Mouse (Mus musculus) kidney, adult 18-20 months (tissue): ENCODE measurements around the gene Llph.
A peak's percentile ranks its signal among the peaks of the same experiment; 100 is the strongest.

ENCODE experiments used
- DNase-seq: peaks from one replicate; pipeline ENCODE4 v3.0.0; 2021

The Llph gene

DNA sequence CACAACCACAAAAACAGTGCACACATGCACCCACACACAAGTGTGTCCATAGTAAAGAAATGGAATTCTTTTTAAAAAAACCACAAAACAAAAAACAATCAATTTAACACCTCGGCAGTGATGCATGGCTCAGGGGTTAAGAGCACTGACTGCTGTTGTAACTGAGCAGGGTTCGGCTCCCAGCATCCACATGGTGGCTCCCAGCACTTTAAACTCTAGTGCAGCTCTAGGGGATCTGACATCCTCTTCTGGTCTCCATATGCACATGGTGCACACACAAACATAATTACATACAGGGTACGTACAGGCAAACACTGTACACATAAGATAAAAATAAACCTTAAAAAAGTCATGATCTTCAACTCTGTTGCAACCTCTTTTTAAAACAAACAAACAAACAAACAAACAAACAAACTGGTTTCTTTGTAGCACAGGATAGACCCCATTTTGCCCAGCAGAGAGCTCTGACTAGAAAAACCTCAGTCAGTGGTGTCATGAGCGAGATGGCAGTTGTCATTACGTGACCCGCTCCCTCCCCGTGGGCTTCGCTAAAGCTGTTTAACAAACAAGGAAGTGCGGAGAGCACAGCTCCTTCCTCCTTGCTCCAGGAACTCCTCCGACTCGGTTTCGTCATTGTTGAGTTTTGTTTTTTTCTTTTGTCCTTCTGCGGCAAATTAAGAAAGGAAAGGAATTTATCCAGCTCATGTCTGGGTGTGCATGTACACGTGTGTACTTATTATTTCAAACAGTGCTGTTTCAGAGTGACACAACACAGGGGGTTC, 7.1 kb upstream of the Llph start:
- DNase-seq: no peak

DNA sequence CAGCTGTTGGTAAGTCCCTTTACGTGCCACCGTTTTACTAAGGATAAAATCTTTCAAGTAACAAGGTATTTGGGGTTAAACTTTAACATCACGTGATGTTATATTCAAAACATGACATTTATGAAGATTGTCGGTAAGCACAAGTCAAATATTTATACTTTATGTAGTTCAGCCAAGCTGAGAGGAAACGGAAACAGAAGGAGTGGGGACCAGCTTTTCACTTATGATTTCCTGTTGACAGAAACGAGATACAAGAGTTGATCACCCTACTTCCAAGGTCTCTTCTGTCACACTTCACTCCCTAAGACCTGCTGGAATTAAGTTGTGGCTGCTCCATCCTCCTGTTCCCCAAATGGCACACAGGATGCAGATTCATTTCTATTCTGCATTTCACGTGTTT, 6.1 kb upstream of the Llph start:
- DNase-seq: no peak

DNA sequence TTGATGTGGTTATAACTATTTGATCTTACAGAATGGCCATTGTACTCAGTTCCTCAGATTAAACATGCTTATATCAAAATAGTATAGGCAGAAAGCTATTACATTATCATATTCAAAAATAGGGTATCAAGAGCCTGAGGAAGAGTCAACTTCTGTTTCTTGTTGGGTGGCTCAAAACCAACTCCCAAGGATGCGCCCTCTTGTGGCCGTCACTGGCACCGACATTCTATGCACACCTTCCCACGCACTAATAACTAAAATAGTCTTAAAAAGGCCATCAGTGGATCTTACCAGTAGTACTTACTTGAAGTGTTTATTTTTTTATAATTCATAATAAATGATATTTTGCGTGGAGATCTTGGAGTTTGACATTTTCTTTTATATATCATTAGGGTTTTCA, 4.8 kb downstream of the Llph start:
- peak; percentile 68 for DNase-seq

DNA sequence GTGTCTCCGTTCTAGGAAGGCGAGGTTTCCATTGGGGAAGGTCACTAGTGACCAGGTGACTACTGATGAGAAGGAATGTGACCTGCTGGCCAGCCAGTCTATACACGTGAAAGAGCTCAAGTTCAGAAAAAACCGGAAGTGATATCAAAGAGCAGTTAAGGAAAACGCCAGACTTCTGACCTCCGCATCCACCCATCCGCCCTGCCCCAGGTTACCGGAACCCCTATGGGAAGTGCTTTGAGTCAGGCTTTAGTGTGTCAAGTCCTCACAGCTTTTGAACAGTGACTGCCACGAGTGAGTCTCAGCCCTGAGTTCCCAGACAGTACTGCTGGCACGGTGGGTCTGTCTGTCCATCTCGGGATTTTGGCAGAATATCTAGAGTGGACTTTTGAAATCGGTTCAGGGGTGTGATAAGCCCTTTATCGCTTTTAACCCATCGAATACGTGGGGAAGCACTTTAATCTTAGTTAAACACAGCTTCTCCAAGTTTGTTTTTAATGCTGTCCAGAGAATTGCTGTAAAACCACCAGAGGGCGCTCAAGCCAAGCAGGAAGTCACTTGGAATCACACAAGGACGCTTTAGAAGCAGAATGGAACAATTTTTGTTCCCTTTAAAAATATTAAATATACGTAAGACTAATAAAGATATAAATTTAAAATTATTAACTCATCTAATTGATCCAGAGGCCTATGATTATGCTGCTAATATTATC, 6.9 kb downstream of the Llph start:
- peak; percentile 43 for DNase-seq

DNA sequence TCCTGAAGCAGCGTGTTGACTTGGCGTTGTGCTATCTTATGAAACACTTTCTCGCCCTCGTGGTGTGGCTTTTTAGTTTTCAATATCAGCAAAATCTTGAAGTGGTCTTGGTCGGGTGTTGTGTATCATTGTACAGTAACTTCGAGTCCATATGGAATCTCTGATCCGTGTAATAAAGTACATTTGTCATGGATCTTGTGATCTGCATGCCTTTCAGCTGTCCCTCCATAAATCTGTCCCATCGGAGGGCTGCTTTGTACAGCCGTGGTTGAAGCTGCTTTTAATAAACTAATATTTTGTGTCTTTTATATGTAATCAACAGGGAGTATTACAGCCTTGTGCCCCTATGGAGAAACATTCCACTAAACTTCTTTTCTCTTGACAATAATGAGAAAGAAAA, 10.0 kb downstream of the Llph start:
- no peak for DNase-seq

DNA sequence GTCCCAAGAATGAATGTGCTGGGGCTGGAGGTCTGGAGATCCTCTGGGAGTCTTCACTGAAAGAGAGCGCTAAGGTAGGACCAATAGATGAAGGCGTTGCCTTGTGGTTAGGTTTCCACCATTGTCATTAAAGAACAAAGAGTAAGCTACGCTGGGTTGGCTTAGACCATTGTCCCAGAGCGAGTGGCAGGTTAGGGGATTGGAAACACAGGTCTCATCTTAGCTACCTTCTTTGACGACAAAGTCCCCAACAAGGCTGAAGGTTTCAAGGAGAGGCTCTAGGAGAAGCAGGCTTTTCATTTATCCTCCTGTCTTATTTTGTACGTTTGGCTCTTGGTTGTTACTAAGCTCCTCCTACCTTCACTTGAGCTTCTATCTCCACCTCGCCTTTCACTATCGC, 11.4 kb downstream of the Llph start:
- DNase-seq: no peak

DNA sequence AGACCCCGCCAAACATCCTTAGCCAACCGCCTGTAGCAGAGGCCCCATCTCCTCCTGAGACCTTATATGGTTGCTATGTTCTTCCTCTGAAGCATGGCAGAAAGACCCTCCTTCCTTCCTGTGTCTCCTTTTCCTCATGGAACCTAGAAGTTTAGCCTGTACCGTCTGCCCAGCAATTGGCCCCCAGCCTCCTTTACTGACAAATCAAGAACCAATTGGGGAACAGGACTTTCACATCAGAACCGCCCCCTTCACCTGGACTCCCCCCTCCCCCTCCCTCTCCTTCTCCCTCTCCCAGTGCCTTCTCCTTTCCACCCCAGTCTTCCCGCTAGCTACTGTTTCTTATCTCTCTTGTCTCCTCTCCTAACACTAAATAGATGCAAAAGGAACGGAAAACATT, 12.6 kb downstream of the Llph start:
- no peak for DNase-seq

DNA sequence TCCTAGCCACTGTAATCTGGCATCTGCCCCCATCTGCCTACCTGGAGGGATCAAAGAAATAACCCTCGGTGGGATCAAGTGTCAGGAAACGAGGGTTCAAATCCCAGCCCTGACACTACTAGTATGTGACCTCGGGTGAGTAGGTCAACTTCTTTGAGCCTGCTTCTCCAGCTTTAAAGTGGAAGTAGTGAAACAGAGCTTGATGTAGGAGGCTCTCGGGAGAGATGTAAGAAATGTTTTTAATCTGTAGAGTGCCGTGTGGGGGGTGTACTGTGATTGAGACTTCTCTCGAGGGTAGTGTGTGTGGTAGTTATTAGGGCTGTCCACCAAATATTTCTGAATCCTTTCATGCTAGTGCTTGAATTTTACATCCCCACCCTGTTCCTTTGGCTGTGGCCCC, 15.6 kb downstream of the Llph start:
- no peak for DNase-seq

DNA sequence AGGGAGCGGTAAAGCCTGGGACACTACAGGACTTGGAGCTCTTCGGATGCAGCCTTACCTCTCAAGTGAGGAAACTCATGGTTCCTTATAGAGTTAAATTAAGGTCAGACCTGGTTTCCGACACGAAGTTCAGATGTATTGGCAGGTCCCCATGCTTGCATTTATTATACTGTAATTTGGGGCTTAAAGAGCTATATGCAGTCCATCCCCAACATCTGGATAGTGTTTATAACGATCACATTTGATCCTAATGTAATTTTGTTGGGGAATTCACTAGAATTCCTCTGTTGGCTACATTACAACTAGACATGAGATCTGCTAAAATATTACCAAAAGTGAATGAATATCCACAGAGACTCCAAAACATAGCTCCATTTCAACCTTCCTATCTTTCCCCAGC, 18.8 kb downstream of the Llph start:
- no peak for DNase-seq

DNA sequence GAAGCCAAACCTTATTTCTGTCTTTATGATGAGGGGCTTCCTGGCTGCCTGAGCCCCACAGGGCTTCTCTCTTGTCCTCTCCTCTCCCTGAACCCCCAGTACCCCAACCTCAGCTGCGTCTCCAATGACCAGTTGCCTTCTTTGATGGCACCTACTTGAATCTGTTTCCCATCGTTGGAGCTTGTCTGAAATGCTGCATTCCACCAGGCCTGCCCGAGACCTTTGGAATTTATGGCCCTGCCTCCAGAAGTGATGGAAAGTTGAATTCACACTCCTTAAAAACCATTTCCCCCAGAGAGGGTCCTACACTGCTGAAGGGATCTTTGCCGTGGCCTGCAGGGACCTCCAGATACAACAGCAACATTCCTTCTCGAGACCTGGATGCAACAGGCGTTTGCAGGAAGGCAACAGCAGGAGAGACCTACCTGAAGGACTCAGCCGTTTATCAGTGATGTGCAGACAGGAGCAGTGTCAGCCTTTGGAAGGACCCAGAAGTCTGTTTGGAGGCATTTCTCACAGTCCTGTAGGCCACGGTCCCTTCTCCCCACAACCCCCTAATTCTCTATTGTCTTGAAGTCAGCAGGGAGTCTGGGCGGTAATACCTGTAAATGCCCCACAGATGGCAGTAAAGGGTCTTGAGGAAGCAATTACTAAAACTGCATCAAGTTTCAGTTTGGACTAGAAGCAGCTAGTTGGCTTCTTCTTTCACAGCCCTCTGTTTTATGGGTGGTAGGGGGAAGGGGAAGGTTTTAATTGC, 20.3 kb downstream of the Llph start:
- DNase-seq: peak; percentile 56

DNA sequence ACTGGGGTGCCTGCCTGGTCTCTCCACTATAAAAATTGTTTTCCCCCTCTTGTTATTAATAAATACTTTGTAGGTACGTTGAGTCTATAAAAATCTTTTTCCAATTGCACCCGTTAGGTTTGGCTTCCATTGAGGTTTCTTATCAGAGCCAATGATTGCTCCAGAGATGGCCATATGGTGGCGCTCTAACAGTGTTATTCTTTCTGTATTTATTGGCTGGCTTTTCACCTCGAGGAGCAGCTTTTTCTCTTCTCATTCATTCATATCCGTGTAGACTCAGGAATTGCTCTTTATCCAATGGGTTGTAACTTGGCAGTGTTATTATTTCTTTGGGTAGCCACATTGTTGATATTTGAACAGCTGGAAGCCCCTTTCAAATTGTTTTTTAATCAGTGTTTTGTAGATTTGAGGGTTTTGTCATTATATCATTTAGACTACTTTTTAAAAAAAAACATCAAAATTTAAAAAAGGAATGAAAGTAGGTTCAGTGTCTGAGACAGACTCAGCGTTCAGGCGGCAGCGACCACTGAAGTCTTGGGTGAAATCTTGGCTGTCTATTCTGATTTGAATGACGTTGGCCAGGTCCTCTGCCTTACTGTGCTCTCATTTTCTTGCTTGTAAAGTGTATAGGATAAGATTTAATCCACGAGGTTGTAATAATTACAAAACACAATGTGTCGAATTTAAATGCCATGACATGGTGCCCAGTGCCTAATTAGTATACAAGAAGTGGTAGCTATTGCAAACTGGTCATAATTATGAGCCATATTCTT, 24.2 kb downstream of the Llph start:
- DNase-seq: no peak

DNA sequence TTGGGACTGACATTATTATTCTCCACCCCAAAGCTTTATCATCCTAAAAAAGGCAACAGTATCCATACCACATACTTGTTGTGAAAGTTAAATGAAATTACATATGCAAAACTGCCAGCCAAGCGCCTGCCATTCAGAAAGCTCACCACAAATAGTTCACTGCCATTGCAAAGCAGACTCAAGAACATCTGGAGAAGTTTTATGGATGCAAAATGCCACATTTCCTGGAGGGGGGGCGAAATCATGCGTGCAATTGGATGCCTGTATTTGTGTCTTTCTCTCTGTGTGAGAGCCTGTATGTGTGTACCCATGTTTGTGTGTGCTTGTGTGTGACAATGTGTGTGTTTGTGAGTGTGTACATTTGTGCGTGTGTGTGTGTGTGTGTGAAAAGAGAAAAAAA, 24.9 kb downstream of the Llph start:
- no peak for DNase-seq

DNA sequence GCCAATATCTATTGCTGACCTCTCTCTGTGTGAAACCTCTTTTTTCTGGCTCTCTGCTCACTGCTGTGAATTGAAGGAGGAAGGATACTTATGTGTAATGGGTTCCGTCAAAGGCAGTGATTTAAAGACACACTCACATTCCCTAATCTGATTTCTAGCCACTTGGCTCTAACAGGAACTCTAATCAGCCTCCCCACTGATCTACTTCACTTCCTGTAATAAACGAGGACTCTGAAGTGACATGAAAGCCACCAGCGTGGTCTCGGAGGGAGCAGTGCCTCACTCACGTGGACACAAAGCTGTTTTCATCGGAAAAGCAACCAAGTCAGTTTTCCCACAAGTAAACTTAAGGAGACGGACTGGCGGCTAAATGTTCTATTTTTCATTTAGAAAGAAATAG, 25.9 kb downstream of the Llph start:
- no peak for DNase-seq

DNA sequence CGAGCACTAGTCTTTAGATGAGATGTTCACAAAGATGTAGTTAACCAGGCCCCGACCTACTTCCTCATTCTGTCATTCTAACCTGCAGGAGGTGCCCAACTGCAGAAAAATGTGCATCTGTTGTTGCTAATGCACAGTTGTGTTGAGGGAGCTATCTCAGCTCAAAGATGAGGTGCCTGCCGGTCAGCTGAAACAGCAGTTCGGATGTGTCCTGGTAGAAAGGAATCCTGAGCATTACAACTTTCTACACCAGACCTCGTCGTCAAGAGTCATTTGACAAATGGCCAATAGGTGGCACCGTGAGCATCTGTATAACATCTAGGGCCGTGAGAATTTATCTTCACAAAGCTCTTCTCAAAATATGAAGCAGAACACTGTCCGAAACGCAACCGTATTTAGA, 30.4 kb downstream of the Llph start:
- DNase-seq: peak; percentile 54

DNA sequence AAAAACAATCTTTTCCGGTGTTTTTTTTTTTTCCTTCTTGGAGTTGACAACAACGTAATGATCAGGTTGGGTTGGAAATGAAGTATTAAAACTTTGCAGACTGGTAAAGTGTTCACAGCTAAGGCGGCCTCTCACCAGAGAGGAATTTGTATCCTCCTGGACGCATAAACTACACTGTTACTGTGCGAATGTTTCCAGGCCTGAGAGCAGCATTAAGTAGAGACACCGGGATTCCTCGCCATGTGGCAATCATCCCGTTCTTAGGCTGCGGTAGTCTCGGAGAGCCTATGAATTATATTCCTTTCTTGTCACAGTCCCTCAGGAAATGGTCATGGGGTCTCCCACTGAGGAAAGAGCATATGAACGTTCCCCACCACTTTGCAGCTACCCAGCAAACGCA, 40.9 kb downstream of the Llph start:
- DNase-seq: no peak

DNA sequence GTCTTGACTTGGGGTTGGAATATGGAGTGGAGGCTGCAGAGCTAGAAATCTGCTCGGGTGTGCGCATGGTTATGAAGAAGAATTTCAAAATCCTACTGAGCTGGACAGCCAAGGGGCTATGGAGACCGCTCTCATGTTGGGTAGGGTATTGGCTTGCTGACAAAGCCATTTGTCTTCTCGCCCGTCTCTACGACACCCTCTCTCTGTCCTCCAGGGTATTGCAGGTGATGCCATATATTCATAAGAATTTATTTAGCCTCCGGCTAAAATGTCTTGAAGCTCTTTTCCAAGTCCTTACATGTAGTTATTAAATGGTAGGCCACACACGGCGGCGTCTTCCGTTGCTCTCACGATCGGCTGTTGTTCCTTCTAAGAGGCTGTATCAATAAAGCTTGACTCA, 43.1 kb downstream of the Llph start:
- no peak for DNase-seq

DNA sequence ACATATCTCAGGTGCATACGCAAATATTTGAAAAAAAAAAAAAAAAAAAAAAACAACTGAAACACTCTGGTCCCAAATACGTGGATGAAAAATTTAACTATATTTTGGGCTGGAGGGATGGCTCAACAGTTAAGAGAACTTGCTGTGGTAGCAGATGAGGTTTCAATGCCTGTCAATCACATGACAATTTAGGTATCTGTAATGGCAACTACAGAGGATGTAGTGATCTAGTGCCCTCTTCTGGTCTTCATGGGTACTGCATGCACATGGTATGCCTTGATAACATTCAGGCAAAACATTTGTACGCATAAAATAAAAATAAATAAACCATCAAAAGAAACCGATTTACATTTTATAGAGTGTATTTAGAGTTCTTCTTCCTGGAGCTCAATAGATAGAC, 43.9 kb downstream of the Llph start:
- peak; percentile 43 for DNase-seq

DNA sequence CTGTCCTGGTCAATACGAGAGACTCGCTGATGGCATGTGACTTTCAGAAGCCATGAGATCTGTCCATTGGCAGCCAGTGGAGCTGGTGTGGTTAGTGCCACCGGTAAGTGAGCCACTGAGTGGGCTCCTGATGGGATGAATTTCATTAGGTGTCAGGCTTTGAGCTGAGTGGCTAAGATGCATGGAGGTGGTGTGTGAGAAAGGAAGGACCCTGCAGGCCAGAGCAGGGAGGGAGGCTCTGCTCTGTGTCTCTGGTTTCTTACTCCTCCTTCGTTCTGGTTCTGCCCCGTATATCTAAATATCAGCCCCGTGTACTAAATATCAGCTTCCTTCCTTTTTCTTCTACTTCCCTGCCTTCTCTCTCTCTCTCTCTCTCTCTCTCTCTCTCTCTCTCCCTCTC, 44.4 kb downstream of the Llph start:
- DNase-seq: no peak

DNA sequence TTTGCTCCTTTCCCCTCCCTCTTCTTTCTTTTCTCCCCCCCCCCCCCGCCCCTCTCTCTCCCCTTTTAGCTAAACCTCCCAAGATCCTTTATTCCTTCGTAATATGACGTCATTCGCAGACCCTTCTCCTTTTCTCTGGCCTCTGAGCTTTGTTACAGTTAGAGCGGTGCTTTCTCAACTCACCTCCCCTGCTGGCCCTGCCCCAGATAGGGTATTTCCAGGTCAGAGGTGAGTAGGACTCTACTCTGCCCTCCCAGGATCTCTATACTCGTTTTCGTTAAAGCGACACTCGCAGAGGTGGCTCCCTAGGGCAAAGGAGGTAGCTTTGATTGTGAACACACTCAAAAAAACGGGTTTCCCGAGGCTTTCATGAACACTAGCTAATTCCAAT, 45.0 kb downstream of the Llph start:
- DNase-seq: no peak

DNA sequence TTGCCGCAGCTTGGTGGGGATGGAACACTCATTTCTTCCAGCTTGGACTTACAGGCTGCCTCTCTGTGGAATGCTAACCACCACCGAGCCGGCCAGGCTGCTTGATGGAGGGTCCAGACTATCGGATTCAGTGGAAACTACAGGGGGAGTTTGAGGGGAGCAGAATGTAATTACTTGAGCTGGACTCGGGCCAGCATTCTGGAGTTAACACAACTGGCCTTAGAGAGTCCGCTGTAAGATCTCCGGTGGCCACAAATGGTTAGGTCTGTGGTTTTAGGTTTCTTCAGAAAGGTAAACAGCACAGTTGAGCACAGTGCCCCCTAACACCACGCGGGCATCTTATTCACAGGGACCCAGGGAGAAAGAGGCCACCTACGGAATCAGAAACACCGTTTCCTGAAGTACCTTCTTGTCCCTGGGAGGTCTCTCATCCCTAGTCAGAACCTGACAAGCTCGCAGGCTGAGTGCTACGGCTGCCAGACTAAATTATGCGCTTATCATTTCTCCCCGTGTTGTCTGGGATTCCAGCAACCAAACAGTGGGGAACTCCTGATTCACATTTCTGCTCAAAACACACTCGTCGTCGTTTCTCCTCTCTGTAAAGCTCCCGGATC, 45.5 kb downstream of the Llph start:
- DNase-seq: no peak

DNA sequence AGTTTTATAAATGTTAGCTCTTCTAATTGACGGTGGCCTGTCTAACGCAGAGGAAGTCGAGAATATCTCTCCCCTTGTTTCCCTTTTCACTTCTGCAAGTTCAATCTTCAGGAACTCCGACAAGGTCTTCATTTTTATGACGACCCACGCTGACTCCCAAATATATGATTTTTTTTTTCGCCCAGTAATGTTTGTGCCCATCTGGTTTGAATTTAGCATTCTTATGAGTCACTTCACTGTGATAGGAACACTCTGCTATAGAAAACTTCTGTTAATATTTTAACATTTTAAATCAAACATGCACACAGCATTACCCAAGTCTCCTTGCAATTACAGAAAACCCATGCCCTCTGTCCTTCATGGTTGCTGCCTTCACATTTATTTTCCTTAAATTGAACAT, 46.5 kb downstream of the Llph start:
- DNase-seq: no peak

DNA sequence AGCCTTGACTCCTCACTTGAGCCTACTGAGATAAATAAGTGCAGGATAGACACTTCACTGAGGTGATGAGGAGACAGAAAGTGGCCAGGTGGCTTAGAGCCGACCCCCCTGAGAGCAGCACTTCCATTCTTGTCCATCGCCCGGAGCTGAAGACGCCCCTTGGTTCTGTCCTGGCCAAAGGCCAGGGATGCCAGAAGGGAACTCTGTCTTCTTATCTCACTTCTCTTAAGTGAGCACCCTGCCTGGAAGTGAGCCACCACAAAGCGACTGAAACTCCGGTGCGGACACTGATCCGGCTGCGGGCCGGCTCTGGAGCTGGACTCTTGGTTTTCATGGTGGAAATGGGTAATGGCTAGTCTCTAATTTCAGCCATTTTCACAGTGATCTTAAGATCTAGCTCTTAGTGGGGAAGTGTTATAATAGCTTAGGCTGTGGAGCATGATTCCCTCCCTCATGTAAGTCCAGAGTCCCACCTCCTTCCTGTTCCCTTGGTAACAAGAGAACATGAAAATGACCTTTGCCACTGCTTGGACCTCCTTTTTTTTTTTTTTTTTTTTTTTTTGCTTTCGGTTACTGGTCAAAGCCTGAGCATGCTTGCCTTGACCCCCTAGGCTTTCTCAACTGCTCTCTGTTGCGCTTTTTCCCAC, 52.7 kb downstream of the Llph start:
- DNase-seq: peak; percentile 11
